Mouse (Mus musculus): ENCODE data around the gene Lamc2. TPM values are rescaled to one million over a fixed set of nuclear protein-coding genes. Genes with fewer than 3 reads are reported as not detected.
A peak's percentile ranks its signal among the peaks of the same experiment; 100 is the strongest.
"Not testable (repeated sequence)": the region's sequence is repeated elsewhere in the genome, so short reads cannot be mapped to it uniquely, and the experiment has no call there.

The Lamc2 gene
- total RNA-seq, 2 experiments from 2014 or later: 14.6 to 20.4 TPM

DNA sequence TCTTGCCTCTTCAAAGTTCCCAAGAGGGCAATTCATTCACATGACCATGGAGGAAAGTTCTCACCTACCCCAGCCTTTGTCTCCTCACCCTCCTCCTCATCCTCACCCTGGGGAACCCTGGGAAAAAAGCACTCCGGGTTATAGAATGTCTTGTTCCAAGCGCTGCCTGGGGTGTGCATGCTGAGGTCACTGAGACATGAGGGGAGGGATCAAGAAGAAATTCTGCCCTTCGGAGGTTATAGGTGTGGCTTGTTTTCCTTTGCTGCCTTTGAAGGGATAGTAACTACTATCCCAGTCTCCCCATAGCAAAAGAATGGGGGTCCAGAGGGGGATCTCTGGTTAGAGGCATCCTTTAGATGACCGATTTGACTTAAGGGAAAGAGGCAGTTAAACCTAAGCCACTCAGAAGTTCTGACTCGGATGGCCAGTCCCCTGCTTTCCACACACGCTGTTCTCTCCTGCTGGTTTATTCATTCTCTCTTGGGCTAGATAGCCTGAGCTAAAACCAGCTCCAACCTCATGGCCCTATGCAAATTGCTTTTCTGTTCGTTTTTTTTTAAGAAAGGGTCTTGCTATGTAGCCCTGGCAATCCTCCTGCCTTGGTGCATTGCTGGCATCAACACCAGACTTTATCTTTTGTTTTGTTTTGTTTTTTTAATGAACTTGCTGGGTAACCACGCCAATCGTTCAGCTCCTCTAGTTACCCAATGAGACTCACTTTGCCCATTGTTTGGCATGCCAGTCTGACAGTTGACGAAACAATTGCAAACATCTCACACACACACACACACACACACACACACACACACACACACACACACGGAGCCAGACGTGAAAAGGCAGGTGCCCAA lies 91.8 kb downstream of the Lamc2 start:
- no peak for DNase-seq

- no peak for DNase-seq
These were observed 92.7 kb downstream of the Lamc2 start for GRCm38 (mm10) chr1:153093581-153093980.

DNA sequence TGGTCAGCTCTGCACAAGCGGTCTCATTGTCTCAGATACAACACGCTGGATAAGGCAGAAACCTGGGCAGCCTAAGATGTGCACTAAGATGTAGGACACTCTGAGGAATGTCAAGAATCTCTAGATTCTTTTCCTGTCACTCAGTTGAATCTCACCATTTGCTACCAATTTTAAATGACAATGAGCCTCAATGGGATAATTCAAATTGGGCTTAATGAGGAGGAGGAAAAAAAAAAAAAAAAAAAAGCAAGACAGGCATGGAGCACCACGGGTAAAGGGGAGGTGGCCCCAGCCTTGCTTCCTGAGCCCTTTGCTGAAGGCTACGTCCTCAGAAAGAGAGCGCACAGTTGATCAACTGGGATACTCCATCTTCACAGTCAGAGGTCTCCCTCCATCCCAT lies 93.1 kb downstream of the Lamc2 start:
- DNase-seq: no peak

GRCm38 (mm10) chr1:153092237-153092975 lies 93.8 kb downstream of the Lamc2 start:
- peak; percentile 85 for DNase-seq

GRCm38 (mm10) chr1:153091438-153092236 lies 94.6 kb downstream of the Lamc2 start:
- peak; percentile 24 for DNase-seq

- DNase-seq: no peak
These were observed 95.4 kb downstream of the Lamc2 start for GRCm38 (mm10) chr1:153090807-153091206.

DNA sequence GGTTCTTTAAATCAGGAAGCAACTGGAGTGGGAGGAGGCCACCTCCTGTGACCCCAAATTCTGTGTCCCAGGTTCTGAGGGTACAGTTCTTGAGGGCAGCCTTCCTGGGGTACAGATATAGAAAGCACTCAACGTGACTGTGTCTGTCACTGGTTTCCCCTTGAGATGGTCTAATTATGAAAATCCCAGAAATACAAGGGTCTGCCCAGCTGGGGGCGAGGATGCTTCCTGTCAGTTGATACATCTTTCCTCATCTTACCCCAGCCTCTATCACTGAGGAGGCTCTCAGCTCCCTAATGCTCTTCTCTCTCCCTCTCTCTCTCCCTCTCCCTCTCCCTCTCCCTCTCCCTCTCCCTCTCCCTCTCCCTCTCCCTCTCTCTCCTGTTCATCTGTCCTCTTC lies 96.2 kb downstream of the Lamc2 start:
- DNase-seq: no peak

GRCm38 (mm10) chr1:153087771-153088170 lies 98.5 kb downstream of the Lamc2 start:
- DNase-seq: no peak

GRCm38 (mm10) chr1:153085198-153085597 lies 101.0 kb downstream of the Lamc2 start:
- DNase-seq: no peak

- DNase-seq: peak; percentile 38
These were observed 102.1 kb downstream of the Lamc2 start for GRCm38 (mm10) chr1:153084191-153084590.

DNA sequence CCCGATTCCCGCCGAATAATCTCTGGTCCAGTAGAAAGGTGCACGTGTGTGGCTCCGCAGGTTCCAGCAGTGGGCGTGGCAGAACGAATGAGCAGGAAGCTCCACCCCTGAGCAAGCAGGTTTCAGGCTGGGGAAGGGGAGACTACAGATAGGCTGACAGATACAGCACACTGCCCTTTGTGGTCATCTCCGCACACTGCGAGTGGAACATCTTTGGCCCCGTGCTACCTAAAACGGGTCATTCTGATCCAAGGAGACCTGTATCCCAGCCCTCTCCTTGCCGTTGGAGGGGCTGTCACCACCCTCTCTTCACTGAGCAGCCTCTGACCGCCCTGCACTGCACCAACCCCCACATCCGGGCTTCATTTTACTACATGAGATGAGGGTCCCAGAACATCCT lies 103.0 kb downstream of the Lamc2 start:
- DNase-seq: not testable (repeated sequence)

DNA sequence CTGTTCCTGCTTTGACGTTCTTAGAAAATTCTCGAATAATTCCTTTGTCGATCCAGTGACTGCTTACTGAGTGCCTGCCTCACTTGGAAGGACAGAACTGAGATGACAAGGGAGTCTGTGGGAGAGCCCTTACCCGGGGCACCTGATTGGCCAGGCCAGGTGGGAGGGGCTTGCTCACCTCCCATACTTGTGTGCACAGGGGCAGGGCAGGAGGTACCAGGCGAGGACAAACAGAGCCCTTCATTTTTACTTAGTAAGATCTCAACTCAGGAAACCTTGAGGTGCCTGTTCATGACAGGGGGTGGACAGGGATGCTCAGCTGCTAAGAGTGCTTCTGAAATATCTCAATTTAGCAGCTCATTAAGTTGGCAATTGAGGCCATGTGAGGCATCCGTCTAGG lies 110.3 kb downstream of the Lamc2 start:
- DNase-seq: no peak

DNA sequence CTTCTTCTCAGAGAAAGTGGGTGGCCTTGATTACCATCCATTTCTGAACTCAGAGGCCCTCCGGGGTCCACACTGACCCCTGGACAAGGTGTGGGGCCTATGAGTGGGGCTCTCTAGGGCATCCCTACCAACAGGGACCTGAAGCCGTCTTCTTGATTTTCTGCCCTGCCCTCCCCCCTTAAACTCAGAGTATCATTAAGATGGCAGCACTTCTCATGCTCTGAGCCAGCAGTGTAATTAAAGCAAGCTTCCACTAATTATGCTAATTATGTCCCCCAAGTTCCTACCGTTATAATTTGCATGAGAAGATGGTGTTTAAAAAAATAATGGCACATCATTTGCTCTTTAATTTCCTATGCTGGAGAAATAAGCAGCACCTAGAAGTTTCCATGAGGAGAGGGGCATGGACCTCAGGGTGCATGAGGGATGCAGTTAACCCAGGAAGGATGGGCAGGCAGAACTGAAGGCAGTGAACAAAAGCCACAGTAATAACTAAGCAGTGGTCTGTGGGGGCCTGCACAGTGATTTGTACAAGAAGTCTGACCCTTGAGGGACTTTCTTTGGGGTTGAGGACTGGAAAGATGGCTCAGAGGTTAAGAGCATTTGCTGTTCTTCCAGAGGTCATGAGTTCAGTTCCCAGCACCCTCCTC lies 111.0 kb downstream of the Lamc2 start:
- no peak for DNase-seq

DNA sequence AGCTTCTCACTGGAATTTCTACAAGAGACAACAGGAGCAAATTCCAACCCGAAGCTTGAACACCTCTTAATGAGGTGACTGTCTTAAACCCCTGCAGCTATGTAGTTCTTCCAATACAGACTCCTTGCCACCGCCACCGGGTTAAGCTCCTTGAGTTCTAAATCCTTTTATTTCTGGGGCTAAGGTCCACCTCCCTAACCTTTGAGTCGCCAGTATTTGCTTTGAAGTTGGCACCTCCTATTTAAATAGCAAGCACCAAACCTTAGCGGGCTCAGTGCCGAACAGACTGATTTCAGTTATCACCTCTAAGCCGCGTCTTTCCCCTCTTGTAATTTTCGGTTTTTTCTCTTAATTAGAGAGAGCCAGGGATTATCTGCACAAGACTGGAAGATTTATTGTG lies 112.8 kb downstream of the Lamc2 start:
- DNase-seq: no peak

Other genes with a start within 250 kb of the Lamc2 start
- gene Nmnat2, start 231.5 kb downstream of the Lamc2 start, total RNA-seq (2021): 1 to 10 TPM; 1.2 to 1.5 TPM
- 100 to 1,000 TPM; 351 to 364 TPM for gene Lamc1, start 146.3 kb upstream of the Lamc2 start, total RNA-seq (2021)
- gene Shcbp1l, start 238.7 kb upstream of the Lamc2 start, total RNA-seq (2021): not detected

Data from heart, postnatal 4 days (tissue).